Mouse (Mus musculus) cerebellum, adult 9-11 months (tissue): ENCODE data around the gene Myo16.

ENCODE experiments used
- DNase-seq: peaks from one replicate; pipeline ENCODE4 v3.0.0; 2022

Myo16 gene

DNA sequence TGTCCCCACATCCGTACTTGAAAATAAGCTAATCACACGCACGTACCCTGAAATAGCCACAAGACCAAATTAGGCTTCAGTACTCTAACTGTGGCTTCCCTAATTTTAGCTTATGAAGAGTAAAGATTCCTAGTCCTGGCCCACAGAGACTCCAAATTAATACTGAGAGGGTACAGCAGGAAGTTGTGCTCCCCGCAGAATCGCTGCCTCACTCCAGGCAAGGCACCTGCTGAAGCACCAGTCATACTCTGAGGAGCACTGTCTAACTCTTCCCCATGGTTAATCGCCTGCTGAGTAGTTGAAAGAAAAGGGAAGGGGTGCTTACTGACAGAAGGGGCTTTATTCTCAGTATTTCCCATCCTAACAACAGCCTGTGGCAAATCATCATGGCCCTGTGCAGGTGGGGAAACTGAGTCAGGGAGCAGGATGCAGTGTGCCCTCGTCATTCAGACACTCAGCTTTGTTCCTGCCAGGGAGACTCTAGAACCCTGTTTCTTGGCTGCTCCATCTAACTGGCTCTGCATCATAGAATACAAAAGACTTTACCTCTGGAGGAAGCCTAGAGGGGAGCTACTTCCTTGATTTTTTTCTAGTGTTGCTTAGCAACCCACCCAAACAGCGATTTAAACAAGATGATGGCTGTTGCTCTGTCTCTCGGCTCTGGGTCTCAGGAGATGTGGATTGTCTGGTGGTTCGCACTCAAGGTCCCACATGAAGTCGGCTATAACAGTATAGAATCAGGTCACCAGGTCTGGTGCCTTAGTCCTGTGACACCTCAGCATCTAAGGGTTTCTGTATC is 411.7 kb downstream of the Myo16 start:
- DNase-seq, result no peak

- DNase-seq, result no peak
Observed at GRCm38 (mm10) chr8:10568448-10568847, 414.7 kb downstream of the Myo16 start.

DNA sequence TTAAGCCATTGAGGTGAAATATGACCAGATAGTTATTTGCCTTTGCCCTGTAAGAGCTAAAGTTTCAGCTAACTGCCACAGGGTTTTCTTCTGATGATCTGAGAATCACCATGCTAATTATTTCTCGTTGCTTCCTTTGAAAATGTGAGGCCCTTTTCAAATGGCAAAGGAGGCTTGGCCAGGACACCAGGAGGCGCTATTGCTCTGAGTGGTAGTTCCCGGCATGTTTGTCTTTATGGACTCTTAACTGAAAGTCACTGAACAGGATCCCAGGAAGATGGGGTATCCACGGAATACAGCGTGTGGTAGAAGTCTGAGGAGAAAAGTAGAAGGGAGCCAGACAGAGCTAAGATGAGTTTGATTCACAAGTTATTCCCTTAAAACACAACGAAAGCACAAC is 420.4 kb downstream of the Myo16 start:
- DNase-seq, result peak; percentile 45

DNA sequence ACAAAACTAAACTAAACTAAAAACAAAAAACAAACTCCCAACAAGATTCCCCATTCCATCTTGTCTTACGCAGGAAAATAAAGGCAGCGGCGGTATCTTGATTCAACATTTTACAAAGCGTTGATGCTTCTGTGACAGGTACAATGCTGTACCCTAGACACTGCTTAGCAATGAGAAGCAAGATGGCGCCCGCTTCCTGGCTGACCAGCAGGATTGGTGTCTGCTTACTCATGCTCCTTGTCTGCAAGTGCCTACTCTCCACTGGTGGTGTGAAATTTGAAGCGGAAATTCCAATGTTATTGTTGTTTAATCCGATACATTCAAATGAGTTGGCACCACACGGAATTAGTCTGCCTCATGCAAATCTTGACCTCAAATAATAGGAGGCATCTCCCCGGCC is 421.5 kb downstream of the Myo16 start:
- no peak for DNase-seq

DNA sequence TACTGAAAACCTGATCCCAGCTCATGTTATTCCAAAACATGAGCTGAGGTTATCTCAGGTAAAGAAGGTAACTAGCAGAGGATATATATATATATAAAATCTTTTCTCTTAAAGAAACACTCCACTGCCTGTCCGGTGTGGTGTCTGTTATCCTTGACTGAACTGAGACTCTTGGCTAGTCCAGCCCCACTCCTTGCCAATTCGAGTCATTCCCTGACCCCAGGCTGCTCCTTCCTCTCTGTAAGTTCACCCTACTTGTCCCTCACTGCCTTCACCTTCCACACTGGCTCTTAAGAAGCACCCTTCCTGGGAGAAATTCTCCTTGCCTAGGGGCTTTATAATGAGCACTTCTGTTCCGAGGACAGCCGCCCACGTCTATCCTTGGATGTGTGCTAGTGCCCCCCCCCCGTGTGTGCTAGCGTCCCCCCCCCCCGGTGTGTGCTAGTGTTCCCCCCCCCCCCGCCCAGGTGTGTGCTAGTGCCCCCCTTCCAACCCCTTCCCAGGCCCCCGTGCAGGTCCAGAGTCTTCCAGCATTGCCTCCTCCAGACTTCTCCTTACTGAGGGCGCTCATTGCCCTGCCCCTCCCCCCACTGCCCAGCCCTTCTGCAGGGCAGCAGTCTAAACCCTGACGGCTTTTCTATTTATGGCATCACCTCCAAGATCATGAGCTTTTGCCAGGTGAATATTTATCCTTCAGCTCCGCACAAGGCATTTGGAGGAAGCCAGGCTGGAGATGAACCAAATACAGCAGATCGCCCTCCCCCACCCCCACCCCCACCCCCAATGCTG is 433.4 kb downstream of the Myo16 start:
- DNase-seq, result no peak

DNA sequence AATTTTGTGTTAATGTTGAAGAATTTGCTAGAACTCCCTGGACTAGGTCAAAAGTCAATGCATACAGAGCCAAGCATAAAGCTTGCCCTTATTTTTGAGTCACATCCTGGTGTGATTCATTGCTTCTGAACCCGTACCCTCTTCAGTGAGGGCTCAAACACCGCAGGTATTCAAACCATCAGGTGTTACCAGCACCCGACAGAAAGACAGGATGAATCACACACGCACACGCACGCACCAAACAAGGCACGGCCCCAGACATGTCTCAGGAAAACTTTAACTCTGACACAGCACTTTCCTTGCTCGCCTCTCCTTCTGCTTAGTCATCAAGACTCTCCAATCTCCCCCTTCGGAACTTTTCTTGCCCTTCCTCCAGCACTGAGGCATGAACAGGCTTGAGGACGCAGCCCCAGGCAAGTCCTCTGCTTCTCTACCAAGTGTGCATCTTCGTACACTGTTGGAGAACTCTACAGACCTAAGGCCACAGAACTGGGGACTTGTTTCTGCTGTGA is 435.8 kb downstream of the Myo16 start:
- DNase-seq, result no peak

DNA sequence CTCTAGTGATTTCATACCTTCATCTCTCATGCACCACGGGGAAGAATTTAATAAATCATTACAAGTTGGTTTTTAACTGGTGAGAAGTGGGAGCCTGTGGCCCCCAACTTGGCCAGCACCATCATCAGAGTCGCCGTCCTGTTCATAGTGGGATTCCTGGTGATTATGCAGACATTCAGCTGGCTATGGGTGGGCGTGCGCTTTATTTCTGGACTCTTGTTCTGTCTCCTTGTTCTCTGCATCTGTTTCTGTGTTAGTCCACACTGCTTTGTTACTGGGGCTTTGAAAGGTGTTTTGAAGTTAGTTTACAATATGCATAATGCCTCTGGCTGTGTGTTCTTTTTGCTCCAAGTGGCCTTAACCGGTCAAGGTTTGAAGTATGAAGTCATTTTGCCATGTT is 439.2 kb downstream of the Myo16 start:
- no peak for DNase-seq

GRCm38 (mm10) chr8:10596353-10596752 is 442.6 kb downstream of the Myo16 start:
- no peak for DNase-seq

GRCm38 (mm10) chr8:10597595-10597994 is 443.9 kb downstream of the Myo16 start:
- DNase-seq, result no peak

- no peak for DNase-seq
Observed at GRCm38 (mm10) chr8:10598889-10599288, 445.2 kb downstream of the Myo16 start.

GRCm38 (mm10) chr8:10606028-10606815 is 452.5 kb downstream of the Myo16 start:
- no peak for DNase-seq

GRCm38 (mm10) chr8:10606816-10607209 is 453.1 kb downstream of the Myo16 start:
- no peak for DNase-seq

GRCm38 (mm10) chr8:10611636-10612035 is 457.9 kb downstream of the Myo16 start:
- no peak for DNase-seq

DNA sequence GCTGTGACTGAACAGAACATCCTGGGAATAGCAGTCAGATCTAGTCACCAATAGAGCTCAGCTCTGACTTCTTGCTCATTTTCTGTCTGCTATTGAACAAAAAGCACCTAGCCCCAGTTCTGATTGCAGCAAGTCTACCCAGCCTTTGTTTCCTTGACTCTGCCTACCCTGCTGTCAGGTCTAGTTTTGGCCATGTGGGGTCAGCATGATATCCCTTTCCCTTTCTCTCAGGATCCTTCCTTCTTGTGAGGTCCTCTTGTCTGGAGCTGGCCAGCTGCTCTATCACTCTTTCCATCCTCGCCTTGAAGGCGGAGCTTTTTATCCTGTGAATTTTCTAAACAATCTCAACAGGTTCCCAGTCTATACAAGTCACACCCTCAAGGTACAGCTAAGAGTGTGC is 459.7 kb downstream of the Myo16 start:
- no peak for DNase-seq

DNA sequence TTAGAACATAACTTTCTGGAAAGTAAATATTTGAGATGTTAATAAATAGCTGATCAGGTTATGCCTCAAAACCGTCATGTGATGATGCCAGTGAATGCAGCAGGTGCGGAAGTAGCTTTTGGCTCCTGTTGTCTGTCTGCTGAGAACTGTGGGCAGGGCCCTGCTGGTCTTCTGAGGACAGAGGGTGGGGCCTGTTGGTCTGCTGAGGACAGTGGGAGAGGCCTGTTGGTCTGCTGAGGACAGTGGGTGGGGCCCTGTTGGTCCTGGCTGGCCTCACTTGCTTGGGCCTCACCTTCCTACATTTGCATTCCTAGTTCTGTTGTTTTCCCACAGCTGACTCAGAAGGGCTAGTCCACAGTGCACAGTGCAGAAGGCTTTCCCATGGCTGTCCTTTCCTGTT is 466.0 kb downstream of the Myo16 start:
- no peak for DNase-seq

DNA sequence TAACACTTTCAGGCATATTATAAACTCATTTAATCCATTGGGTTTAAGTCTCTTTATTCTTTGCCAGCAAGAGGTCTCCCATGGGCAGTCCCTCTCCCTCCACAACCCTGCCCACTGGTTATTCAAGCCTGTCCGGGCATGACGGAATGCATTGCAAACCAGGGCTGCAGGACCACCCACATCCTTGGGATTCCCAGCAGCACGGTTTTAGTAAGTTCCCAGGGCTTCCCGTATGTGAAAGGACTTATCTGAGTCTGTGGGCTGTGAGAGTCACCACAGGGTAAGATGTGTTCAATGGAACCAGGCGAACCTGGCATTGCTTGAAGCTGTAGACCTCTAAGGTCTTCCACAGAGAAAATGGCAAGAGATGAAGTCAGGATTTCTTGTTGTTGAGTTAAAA is 471.6 kb downstream of the Myo16 start:
- DNase-seq, result no peak

DNA sequence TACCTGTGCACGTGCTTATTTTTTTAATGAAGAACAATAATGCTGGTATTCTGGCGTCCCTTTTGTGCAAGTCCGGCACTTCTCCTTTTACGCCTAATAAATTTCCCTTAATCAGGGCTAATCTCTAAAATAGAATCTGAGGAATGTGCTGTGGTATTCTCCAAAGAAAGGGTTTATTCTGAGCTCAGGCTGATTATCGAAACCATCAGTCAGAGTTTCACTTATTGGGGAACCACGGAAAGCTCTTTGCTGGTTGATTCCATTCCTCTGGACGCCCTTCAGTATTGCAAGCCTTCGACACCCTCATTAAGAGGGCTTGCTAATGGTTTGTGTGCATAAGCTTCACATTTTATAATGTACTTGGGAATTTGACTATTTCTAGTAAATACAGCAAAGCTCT is 475.0 kb downstream of the Myo16 start:
- DNase-seq, result no peak

- no peak for DNase-seq
Observed at GRCm38 (mm10) chr8:10629862-10630261, 476.2 kb downstream of the Myo16 start.

GRCm38 (mm10) chr8:10631006-10631405 is 477.3 kb downstream of the Myo16 start:
- DNase-seq, result no peak

GRCm38 (mm10) chr8:10632603-10633002 is 478.9 kb downstream of the Myo16 start:
- no peak for DNase-seq

DNA sequence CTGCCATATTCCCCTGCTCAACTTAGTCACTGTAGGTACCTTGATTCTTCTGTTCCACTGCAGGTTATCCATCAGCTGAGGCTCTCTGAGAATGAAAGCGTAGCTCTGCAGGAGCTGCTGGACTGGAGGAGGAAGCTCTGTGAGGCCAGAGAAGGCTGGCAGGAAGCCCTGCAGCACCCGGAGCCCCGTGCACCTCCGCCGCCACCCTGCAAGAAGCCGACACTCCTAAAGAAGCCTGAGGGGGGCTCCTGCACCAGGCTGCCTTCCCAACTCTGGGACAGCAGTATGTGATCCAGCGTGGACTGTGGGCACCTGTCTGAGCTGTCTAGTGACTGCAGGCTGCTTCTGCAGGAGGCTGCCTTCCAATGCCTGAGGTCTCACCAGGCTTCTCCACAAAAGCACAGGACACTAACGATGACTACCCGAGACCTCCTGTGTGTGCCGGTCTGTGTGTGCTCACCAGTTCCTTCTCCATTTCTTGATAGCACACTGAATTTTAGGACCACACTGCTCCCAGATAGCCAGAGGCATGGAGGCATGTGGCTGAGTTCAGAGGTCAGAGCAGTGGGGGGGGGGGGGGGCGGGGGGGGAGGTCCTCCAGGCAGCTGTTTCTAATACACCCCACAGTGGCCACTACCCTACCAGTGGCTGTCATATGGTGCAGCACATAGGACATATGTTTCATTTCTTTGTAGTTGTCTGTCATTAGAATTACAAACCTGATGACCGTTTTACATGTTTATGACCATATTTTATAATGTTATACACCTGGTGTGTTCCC is 479.8 kb downstream of the Myo16 start:
- no peak for DNase-seq

GRCm38 (mm10) chr8:10634421-10634820 is 480.7 kb downstream of the Myo16 start:
- peak; percentile 10 for DNase-seq
